In the genomic region with DNA sequence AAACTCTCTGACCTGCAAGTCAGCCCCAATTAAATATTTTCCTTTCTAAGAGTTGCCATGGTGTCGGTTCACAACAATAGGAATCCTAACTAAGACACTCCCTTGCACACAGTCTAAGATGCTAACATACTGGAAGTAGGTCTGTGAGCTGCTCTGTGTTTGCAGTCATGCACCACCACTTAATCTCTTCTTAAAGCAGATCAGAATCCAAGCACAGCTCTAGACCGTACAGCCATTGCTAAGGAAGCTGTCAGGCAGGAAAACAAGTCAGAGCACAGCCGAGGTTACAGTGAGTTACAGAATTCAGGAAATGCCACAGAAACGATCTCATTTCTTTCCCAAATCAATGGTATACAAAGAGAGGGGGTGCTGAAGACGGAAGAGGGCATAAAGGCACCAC, we compare ENCODE assay signal across 10 mouse cellular contexts.
DNase-seq lines count a peak whose midpoint lies in the region; ATAC-seq and TF ChIP-seq lines count a peak whose summit lies in the region.
"Had no signal": no experiment of that assay in that cellular context is flagged by ENCODE, and none has a peak within 500 bp of the region (broad histone marks: within the 10 kb centered on the region; RNA-seq: fewer than 3 reads in every experiment).

No protein-coding gene starts in this region.

- no peaks in the 10 kb centered on the region for H3K36me3 ChIP-seq in intestine, embryonic 16.5 days (ENCODE audit: control insufficient read depth, insufficient read depth, low read length)
- no peaks in the 10 kb centered on the region; the same call in 1 of the 2 replicates for H3K36me3 ChIP-seq in intestine, embryonic 15.5 days
- H3K36me3 ChIP-seq in forebrain, embryonic 12.5 days (replicated peaks): peaks cover 25% of the 10 kb centered on the region
- 0 out of 2 replicates have a peak, but pooled peaks cover 7% of the 10 kb centered on the region for H3K36me3 ChIP-seq in midbrain, embryonic 12.5 days

- TF ChIP-seq POLR2A in cortical plate, adult 2 months (IDR thresholded peaks at IDR 0.05; ENCODE audit: extremely low read depth, insufficient read depth, low read length): no peak

- WGBS in intestine, embryonic 16.5 days: 46% methylated on average over 5 of the region's 5 CpGs
- WGBS in intestine, embryonic 15.5 days: 50% methylated on average over 5 of the region's 5 CpGs
- 39% methylated on average over 5 of the region's 5 CpGs for WGBS in forebrain, embryonic 12.5 days
- WGBS in midbrain, embryonic 12.5 days: 23% methylated on average over 5 of the region's 5 CpGs

- H3K27ac ChIP-seq in intestine, embryonic 16.5 days (ENCODE audit: low read length): 0 out of 2 replicates have a peak overlapping the region, but pooled peaks have one; percentile 27
- H3K27ac ChIP-seq in intestine, embryonic 15.5 days: no peak overlapping the region
- peak overlapping the region; percentile 22 for H3K27ac ChIP-seq in cortical plate, adult 2 months (ENCODE audit: insufficient read depth, low read length)
- H3K27ac ChIP-seq in forebrain, embryonic 12.5 days: peak overlapping the region; percentile 2; the same call in 1 of the 2 replicates
- peak overlapping the region; percentile 71 for H3K27ac ChIP-seq in midbrain, embryonic 12.5 days (replicated peaks)

- no peaks in the 10 kb centered on the region for H3K27me3 ChIP-seq in intestine, embryonic 16.5 days (replicated peaks; ENCODE audit: control insufficient read depth, insufficient read depth, low read length)
- no peaks in the 10 kb centered on the region for H3K27me3 ChIP-seq in intestine, embryonic 15.5 days (replicated peaks)
- no peaks in the 10 kb centered on the region for H3K27me3 ChIP-seq in forebrain, embryonic 12.5 days
- no peaks in the 10 kb centered on the region for H3K27me3 ChIP-seq in midbrain, embryonic 12.5 days
- H3K27me3 ChIP-seq: embryonic facial prominence, embryonic 12.5 days had no signal

- DNase-seq in thymus, postnatal 14 days: no peak
- DNase-seq in layer of hippocampus, adult 9-11 months: no peak
- DNase-seq in layer of hippocampus, adult 18-20 months (ENCODE audit: low spot score in 2 of 2): no peak
- DNase-seq: right cerebral cortex, postnatal 25 days had no signal

- TF ChIP-seq CTCF in cortical plate, adult 2 months (IDR thresholded peaks at IDR 0.05; ENCODE audit: extremely low read depth, insufficient read depth, low read length): no peak

- ATAC-seq in intestine, embryonic 16.5 days: no peak
- no peak for ATAC-seq in intestine, embryonic 15.5 days
- ATAC-seq in forebrain, embryonic 12.5 days (ENCODE audit: low FRiP score): peak; percentile 70; the same call in 1 of the 2 replicates
- 0 out of 2 replicates have a peak, but pooled peaks have one; percentile 74 for ATAC-seq in midbrain, embryonic 12.5 days (ENCODE audit: low FRiP score, low read depth)

- H3K4me3 ChIP-seq in intestine, embryonic 16.5 days (ENCODE audit: low read length): no peak overlapping the region
- H3K4me3 ChIP-seq in intestine, embryonic 15.5 days (replicated peaks): no peak overlapping the region
- no peak overlapping the region for H3K4me3 ChIP-seq in cortical plate, adult 2 months (ENCODE audit: insufficient read depth, low read length)
- H3K4me3 ChIP-seq in forebrain, embryonic 12.5 days (replicated peaks): no peak overlapping the region
- no peak overlapping the region for H3K4me3 ChIP-seq in midbrain, embryonic 12.5 days
- H3K4me3 ChIP-seq: embryonic facial prominence, embryonic 12.5 days had no signal

- no peaks in the 10 kb centered on the region for H3K9me3 ChIP-seq in intestine, embryonic 16.5 days (ENCODE audit: control insufficient read depth, low read length)
- H3K9me3 ChIP-seq in intestine, embryonic 15.5 days: no peaks in the 10 kb centered on the region
- no peaks in the 10 kb centered on the region for H3K9me3 ChIP-seq in forebrain, embryonic 12.5 days
- no peaks in the 10 kb centered on the region for H3K9me3 ChIP-seq in midbrain, embryonic 12.5 days
- H3K9me3 ChIP-seq: embryonic facial prominence, embryonic 12.5 days had no signal

- no peak overlapping the region for H3K9ac ChIP-seq in intestine, embryonic 16.5 days (ENCODE audit: low read depth, low read length)
- no peak overlapping the region for H3K9ac ChIP-seq in intestine, embryonic 15.5 days
- H3K9ac ChIP-seq in forebrain, embryonic 12.5 days: no peak overlapping the region
- H3K9ac ChIP-seq in midbrain, embryonic 12.5 days (replicated peaks): no peak overlapping the region
- H3K9ac ChIP-seq: embryonic facial prominence, embryonic 12.5 days had no signal

- H3K4me2 ChIP-seq in intestine, embryonic 16.5 days (ENCODE audit: low read depth, low read length): no peak overlapping the region
- H3K4me2 ChIP-seq in intestine, embryonic 15.5 days (replicated peaks): no peak overlapping the region
- H3K4me2 ChIP-seq in forebrain, embryonic 12.5 days: no peak overlapping the region
- H3K4me2 ChIP-seq in midbrain, embryonic 12.5 days (replicated peaks): peak overlapping the region; percentile 12
- H3K4me2 ChIP-seq: embryonic facial prominence, embryonic 12.5 days had no signal

- peaks cover 3% of the 10 kb centered on the region; the same call in 1 of the 2 replicates for H3K4me1 ChIP-seq in intestine, embryonic 16.5 days (ENCODE audit: control insufficient read depth, insufficient read depth, low read length)
- H3K4me1 ChIP-seq in intestine, embryonic 15.5 days (replicated peaks): no peaks in the 10 kb centered on the region
- H3K4me1 ChIP-seq in cortical plate, adult 2 months (ENCODE audit: control insufficient read depth, insufficient read depth, low read length): peaks cover 8% of the 10 kb centered on the region; the same call in 1 of the 2 replicates
- peaks cover 15% of the 10 kb centered on the region for H3K4me1 ChIP-seq in forebrain, embryonic 12.5 days
- H3K4me1 ChIP-seq in midbrain, embryonic 12.5 days: peaks cover 16% of the 10 kb centered on the region

Comparison
In these comparisons a context has a peak if more than half of its experiments do, and no peak if none do; other contexts are left out.
1. ATAC-seq: peak in forebrain, embryonic 12.5 days (single experiment) and midbrain, embryonic 12.5 days (single experiment); none in intestine, embryonic 16.5 days (single experiment) and intestine, embryonic 15.5 days (single experiment).